Mouse (Mus musculus): ENCODE data around the gene Ankdd1a.

GRCm38 (mm10) chr9:65447951-65448350, 72.0 kb downstream of the Ankdd1a start:
- no peak for TF ChIP-seq HCFC1 (IDR thresholded peaks at IDR 0.05; ENCODE audit: borderline replicate concordance, insufficient read depth, low read length)
- TF ChIP-seq ZNF384 (IDR thresholded peaks at IDR 0.05; ENCODE audit: low read depth, low read length): no peak

All from ES-E14 (cell line).